Mouse (Mus musculus): ENCODE measurements around the gene Gm10330.
"Not testable (repeated sequence)": the region's sequence is repeated elsewhere in the genome, so short reads cannot be mapped to it uniquely, and the experiment has no call there.

Gene Gm10330

DNA sequence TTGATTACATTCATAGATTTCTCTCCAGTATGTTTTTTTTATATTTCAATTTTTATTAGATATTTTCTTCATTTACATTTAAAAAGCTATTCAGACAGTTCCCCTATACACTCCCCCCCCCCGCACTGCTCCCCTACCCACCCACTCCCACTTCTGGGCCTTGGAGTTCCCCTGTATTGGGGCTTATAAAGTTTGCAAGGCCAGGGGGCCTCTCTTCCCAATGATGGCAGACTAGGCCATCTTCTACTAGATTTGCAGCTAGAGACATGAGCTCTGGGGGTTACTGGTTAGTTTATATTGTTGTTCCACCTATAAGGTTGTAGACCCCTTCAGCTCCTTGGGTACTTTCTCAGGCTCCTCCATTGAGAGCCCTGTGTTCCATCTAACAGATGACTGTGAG, at the start of gene Gm10330:
Gm10330 (minus strand) TSS at position 101 of the 400 bp plus-strand sequence.
- not testable (repeated sequence) for DNase-seq (ENCODE audit: low spot score in 2 of 2)

GRCm38 (mm10) chr12:23800776-23801175, 20.7 kb upstream of the Gm10330 start:
- not testable (repeated sequence) for DNase-seq (ENCODE audit: low spot score in 2 of 2)

- DNase-seq (ENCODE audit: low spot score in 2 of 2): peak in 1 of 2 experiments; percentile 4
Measured at GRCm38 (mm10) chr12:23800366-23800765, 20.3 kb upstream of the Gm10330 start.
